Mouse (Mus musculus): ENCODE data around the gene Zfpm1.

DNA sequence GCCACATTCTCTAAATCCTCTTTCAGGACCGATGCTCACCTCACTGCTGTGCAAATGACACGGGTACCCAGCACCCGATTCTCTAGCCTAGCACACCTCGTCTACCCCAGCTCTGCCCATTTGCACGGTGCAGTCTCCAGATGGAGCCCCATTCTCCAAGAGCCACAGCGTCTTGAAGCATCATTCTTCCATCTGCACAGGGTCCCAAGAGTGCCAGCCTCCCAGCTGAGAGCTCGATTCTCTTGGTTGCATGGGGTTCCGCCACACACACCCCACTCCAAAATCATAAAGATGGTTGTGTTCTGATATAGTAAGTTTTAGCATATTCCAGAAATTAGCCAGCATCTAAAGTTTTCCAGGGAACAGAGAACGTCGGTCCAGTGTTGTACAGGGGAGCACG is 61.4 kb downstream of the Zfpm1 start:
- no peak for TF ChIP-seq CTCF (IDR thresholded peaks at IDR 0.05; ENCODE audit: low read depth)
- no peak for TF ChIP-seq EP300 (IDR thresholded peaks at IDR 0.05; ENCODE audit: low read depth)
